Mouse (Mus musculus) CH12.LX (cell line): ENCODE measurements around the gene Inpp4b. TPM values are rescaled to one million over a fixed set of nuclear protein-coding genes. Genes with fewer than 3 reads are reported as not detected.

ENCODE experiments used
- DNase-seq: peaks from one replicate; pipeline ENCODE4 v3.0.0-alpha.2; 2013; ENCODE audit errors: extremely low read depth
- H3K27ac ChIP-seq: 2 replicates; pipeline ENCODE4 v1.5.1; 2012; ENCODE audit warnings: low read depth, mild to moderate bottlenecking, control low read depth, moderate library complexity; ENCODE audit not compliant: insufficient read depth
- H3K27me3 ChIP-seq: replicated peaks from 2 replicates; pipeline ENCODE3; 2012; ENCODE audit warnings: inconsistent platforms
- H3K36me3 ChIP-seq, 2 experiments: replicated peaks in 1 of 2; 2 replicates each; pipeline versions ENCODE3 to v1.6.1; 2012; ENCODE audit warnings: inconsistent platforms in 1 of 2, low read length in 1 of 2, mild to moderate bottlenecking in 1 of 2, mixed read lengths in 1 of 2, moderate library complexity in 1 of 2; ENCODE audit not compliant: control insufficient read depth in 1 of 2, insufficient read depth in 1 of 2
- H3K4me1 ChIP-seq, 2 experiments: 2 replicates each; pipeline ENCODE4 v1.6.1; 2012; ENCODE audit warnings: inconsistent platforms in 1 of 2, moderate library complexity in 1 of 2; ENCODE audit not compliant: insufficient read depth in 2 of 2, control insufficient read depth in 1 of 2
- H3K4me2 ChIP-seq: 2 replicates; pipeline ENCODE4 v1.6.1; 2012; ENCODE audit warnings: low read depth, mild to moderate bottlenecking, control low read depth; ENCODE audit not compliant: poor library complexity, insufficient read depth, severe bottlenecking
- H3K4me3 ChIP-seq, 3 experiments: fragments of 150-350 bp in 1 of 3; sonication (generic) in 1 of 3; replicated peaks in 1 of 3; 2 replicates each; pipeline versions ENCODE3 to v1.5.1; 2011 to 2012; ENCODE audit warnings: low read depth in 2 of 3, low read length in 2 of 3, mild to moderate bottlenecking in 2 of 3, moderate library complexity in 2 of 3, control low read depth in 1 of 3, improper control_type of control experiment in 1 of 3, inconsistent platforms in 1 of 3, mixed read lengths in 1 of 3; ENCODE audit not compliant: poor library complexity in 1 of 3
- H3K79me2 ChIP-seq: replicated peaks from 2 replicates; pipeline ENCODE4 v1.6.1; 2012; ENCODE audit warnings: mild to moderate bottlenecking, moderate library complexity; ENCODE audit not compliant: control insufficient read depth, poor library complexity, insufficient read depth, severe bottlenecking; ENCODE audit errors: extremely low read depth
- H3K9ac ChIP-seq: 2 replicates; pipeline ENCODE4 v1.6.1; 2012; ENCODE audit warnings: low read depth, mild to moderate bottlenecking, control low read depth, moderate library complexity; ENCODE audit not compliant: insufficient read depth
- H3K9me3 ChIP-seq: replicated peaks from 2 replicates; pipeline ENCODE3; 2012; ENCODE audit warnings: low read length, inconsistent platforms, mixed read lengths
- CHD1 ChIP-seq: IDR thresholded peaks from 2 replicates; pipeline ENCODE4 v1.6.1; 2012; ENCODE audit warnings: low read depth, low read length, improper control_type of control experiment, inconsistent platforms
- CHD2 ChIP-seq: IDR thresholded peaks from 2 replicates; pipeline ENCODE4 v1.6.1; 2011; ENCODE audit warnings: low read length, improper control_type of control experiment
- CTCF ChIP-seq, 2 experiments: IDR thresholded peaks in 1 of 2; conservative IDR thresholded peaks in 1 of 2; 2 replicates each; pipeline ENCODE4 v1.5.1; 2011 to 2012; ENCODE audit warnings: low read depth in 2 of 2, low read length in 2 of 2, improper control_type of control experiment in 1 of 2, inconsistent platforms in 1 of 2, mild to moderate bottlenecking in 1 of 2, moderate library complexity in 1 of 2
- E2F4 ChIP-seq: IDR thresholded peaks from 2 replicates; pipeline ENCODE4 v1.6.1; 2011; ENCODE audit warnings: low read depth, low read length, improper control_type of control experiment; ENCODE audit not compliant: insufficient replicate concordance
- ELF1 ChIP-seq: IDR thresholded peaks from 2 replicates; pipeline ENCODE4 v1.6.1; 2014; ENCODE audit warnings: low read depth, mild to moderate bottlenecking, inconsistent platforms, low read length, improper control_type of control experiment
- ETS1 ChIP-seq: conservative IDR thresholded peaks from 2 replicates; pipeline ENCODE4 v1.6.1; 2012; ENCODE audit warnings: low read depth, mild to moderate bottlenecking, inconsistent platforms, low read length, improper control_type of control experiment, moderate library complexity
- GABPA ChIP-seq: IDR thresholded peaks from 2 replicates; pipeline ENCODE4 v1.6.1; 2012; ENCODE audit warnings: low read depth, low read length, improper control_type of control experiment, inconsistent platforms; ENCODE audit not compliant: insufficient replicate concordance
- HCFC1 ChIP-seq: IDR thresholded peaks from 2 replicates; pipeline ENCODE4 v1.6.1; 2012; ENCODE audit warnings: low read depth, mild to moderate bottlenecking, inconsistent platforms, low read length, improper control_type of control experiment
- JUND ChIP-seq: conservative IDR thresholded peaks from 2 replicates; pipeline ENCODE4 v1.6.1; 2011; ENCODE audit warnings: low read depth, low read length, improper control_type of control experiment
- MAFK ChIP-seq: IDR thresholded peaks from 2 replicates; pipeline ENCODE4 v1.6.1; 2011; ENCODE audit warnings: low read length, improper control_type of control experiment; ENCODE audit not compliant: insufficient replicate concordance
- MAX ChIP-seq: IDR thresholded peaks from 2 replicates; pipeline ENCODE4 v1.6.1; 2011; ENCODE audit warnings: low read length, improper control_type of control experiment
- MAZ ChIP-seq: IDR thresholded peaks from 2 replicates; pipeline ENCODE4 v1.6.1; 2012; ENCODE audit warnings: low read depth, mild to moderate bottlenecking, inconsistent platforms, low read length, improper control_type of control experiment, moderate library complexity
- MEF2A ChIP-seq: IDR thresholded peaks from 2 replicates; pipeline ENCODE4 v1.6.1; 2014; ENCODE audit warnings: low read depth, mild to moderate bottlenecking, inconsistent platforms, low read length, improper control_type of control experiment, borderline replicate concordance
- MXI1 ChIP-seq: IDR thresholded peaks from 2 replicates; pipeline ENCODE4 v1.6.1; 2011; ENCODE audit warnings: mild to moderate bottlenecking, low read depth, low read length, improper control_type of control experiment
- NELFE ChIP-seq: IDR thresholded peaks from 2 replicates; pipeline ENCODE4 v1.6.1; 2011; ENCODE audit warnings: low read depth, low read length, improper control_type of control experiment
- NRF1 ChIP-seq: IDR thresholded peaks from 2 replicates; pipeline ENCODE4 v1.6.1; 2014; ENCODE audit warnings: low read depth, mild to moderate bottlenecking, inconsistent platforms, low read length, improper control_type of control experiment, moderate library complexity
- PAX5 ChIP-seq: IDR thresholded peaks from 2 replicates; pipeline ENCODE4 v1.6.1; 2012; ENCODE audit warnings: low read length, inconsistent platforms, mixed read lengths
- POLR2A ChIP-seq: IDR thresholded peaks from 2 replicates; pipeline ENCODE4 v1.6.1; 2011; ENCODE audit warnings: low read depth, mild to moderate bottlenecking, improper control_type of control experiment, low read length
- POLR2AphosphoS2 ChIP-seq: IDR thresholded peaks from 2 replicates; pipeline ENCODE4 v1.6.1; 2011; ENCODE audit warnings: low read depth, low read length, improper control_type of control experiment
- SIN3A ChIP-seq: IDR thresholded peaks from 2 replicates; pipeline ENCODE4 v1.6.1; 2012; ENCODE audit warnings: low read length, improper control_type of control experiment, inconsistent platforms
- SMC3 ChIP-seq: IDR thresholded peaks from 2 replicates; pipeline ENCODE4 v1.6.1; 2011; ENCODE audit warnings: low read depth, low read length, improper control_type of control experiment
- TCF12 ChIP-seq: IDR thresholded peaks from 2 replicates; pipeline ENCODE4 v1.6.1; 2014; ENCODE audit warnings: low read depth, mild to moderate bottlenecking, inconsistent platforms, low read length, improper control_type of control experiment
- UBTF ChIP-seq: IDR thresholded peaks from 2 replicates; pipeline ENCODE4 v1.6.1; 2012; ENCODE audit warnings: low read depth, mild to moderate bottlenecking, inconsistent platforms, low read length, improper control_type of control experiment, moderate library complexity
- USF1 ChIP-seq: IDR thresholded peaks from 2 replicates; pipeline ENCODE4 v1.6.1; 2014; ENCODE audit warnings: low read depth, mild to moderate bottlenecking, inconsistent platforms, low read length, improper control_type of control experiment
- ZC3H11A ChIP-seq: IDR thresholded peaks from 2 replicates; pipeline ENCODE4 v1.6.1; 2012; ENCODE audit warnings: low read depth, mild to moderate bottlenecking, inconsistent platforms, low read length, improper control_type of control experiment
- ZKSCAN1 ChIP-seq: IDR thresholded peaks from 2 replicates; pipeline ENCODE4 v1.6.1; 2012; ENCODE audit warnings: low read depth, inconsistent platforms, low read length, improper control_type of control experiment, borderline replicate concordance
- ZMIZ1 ChIP-seq: IDR thresholded peaks from 2 replicates; pipeline ENCODE4 v1.6.1; 2012; ENCODE audit warnings: low read depth, mild to moderate bottlenecking, inconsistent platforms, low read length, improper control_type of control experiment
- ZNF384 ChIP-seq: IDR thresholded peaks from 2 replicates; pipeline ENCODE4 v1.6.1; 2012; ENCODE audit warnings: low read depth, low read length, improper control_type of control experiment, inconsistent platforms
- dilution Hi-C: fragments of 300-500 bp; cut with MboI; formaldehyde crosslinking; loops from 2 replicates; pipeline ENCODE4 v1.14.3; 2020; ENCODE audit warnings: low sequenced_read_pairs; ENCODE audit not compliant: extremely low pct_unique_long_range_greater_than_20kb, extremely low pct_ligation_motif_present
- in situ Hi-C: fragments of 300-500 bp; cut with MboI; formaldehyde crosslinking; loops from 3 replicates; pipeline ENCODE4 v1.14.3; 2019; ENCODE audit warnings: low sequenced_read_pairs, low pct_ligation_motif_present, low pct_unique_long_range_greater_than_20kb, mixed read lengths
- polyA plus RNA-seq: library from polyadenylated mRNA; unstranded; fragments of >175 nt; gene quantifications from 2 replicates; pipeline ENCODE4 v1.2.1, GENCODE M21; 2012; ENCODE audit warnings: low read depth; ENCODE audit not compliant: insufficient read length
- total RNA-seq, 2 experiments: library from RNA; depleted of rRNA; stranded (reverse); fragments of 300-350 nt in 1 of 2; fragments of >200 nt in 1 of 2; gene quantifications; 2 replicates each; pipeline ENCODE4 v1.2.3; 2012 to 2014

The Inpp4b gene
- total and polyA plus RNA-seq, 3 experiments = 3.0 to 4.9 (median 3.4) TPM

DNA sequence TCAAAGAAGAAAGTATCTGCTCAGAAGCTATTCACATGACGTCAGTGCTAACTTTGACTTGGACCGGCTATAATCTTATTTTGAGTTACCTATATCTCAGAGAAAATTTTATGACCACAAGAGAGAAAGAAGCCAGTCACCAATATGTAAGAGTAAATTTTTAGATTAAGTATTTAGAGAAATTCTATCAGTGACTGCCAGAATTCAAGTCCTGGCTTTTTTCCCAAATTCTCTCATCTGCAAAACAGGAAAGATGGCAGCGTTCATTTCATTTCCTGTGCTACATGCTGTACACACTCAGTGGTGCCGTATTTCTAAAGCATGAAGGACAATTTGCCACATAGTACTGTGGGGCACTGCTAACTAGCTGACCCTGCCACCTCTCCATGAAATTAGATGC is 256.9 kb downstream of the Inpp4b start:
- in situ Hi-C loops = no loop called here
- H3K27ac ChIP-seq = no peak overlapping the region
- no peaks in the 10 kb centered on the region for H3K9me3 ChIP-seq
- H3K36me3 ChIP-seq = no peaks in the 10 kb centered on the region
- no peak overlapping the region for H3K4me3 ChIP-seq
- H3K4me1 ChIP-seq = no peaks in the 10 kb centered on the region
- TF ChIP-seq NELFE (no peak), ZC3H11A (no peak), ETS1 (no peak), NRF1 (no peak), E2F4 (no peak), ELF1 (no peak), GABPA (no peak), CHD1 (no peak), UBTF (no peak), CHD2 (no peak), ZKSCAN1 (no peak), MEF2A (no peak), CTCF (conservative IDR thresholded peaks at IDR 0.05 in 1 of 2, IDR thresholded peaks at IDR 0.05 in 1 of 2; ENCODE audit: low read depth in 2 of 2, low read length in 2 of 2) (no peak), PAX5 (no peak), ZNF384 (no peak), POLR2AphosphoS2 (no peak), JUND (no peak), SMC3 (no peak), HCFC1 (no peak), MXI1 (no peak)
- TF ChIP-seq, all 38 proteins: peak for 0
- dilution Hi-C loops = no loop called here
- H3K9ac ChIP-seq = no peak overlapping the region
- H3K79me2 ChIP-seq = no peaks in the 10 kb centered on the region
- no peak for DNase-seq
- H3K27me3 ChIP-seq = no peaks in the 10 kb centered on the region
- no peak overlapping the region for H3K4me2 ChIP-seq

DNA sequence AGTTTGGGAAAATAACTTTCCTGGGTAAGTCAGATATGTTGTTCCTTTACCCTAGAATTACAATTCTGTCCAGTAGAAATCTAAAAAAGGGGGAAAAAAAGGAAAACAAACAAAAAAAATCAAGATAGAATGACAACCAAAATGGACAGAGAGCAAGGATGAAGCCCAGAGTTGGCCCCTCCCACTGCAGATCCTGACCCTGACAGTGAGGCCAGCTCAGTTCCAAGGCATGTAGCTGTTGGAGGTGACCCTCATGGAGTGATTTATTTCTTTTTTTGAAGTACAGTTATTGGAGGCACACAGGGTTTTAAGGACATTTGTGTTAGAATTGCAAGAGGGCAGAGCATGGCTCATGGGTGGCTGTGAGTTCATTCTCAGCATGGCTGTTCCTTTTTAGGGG is 258.8 kb downstream of the Inpp4b start:
- no peak for TF ChIP-seq ELF1
- TF ChIP-seq MAZ = no peak
- no peak for TF ChIP-seq MAFK
- TF ChIP-seq GABPA = no peak
- TF ChIP-seq MAX = no peak
- TF ChIP-seq ZC3H11A = no peak
- no peak for TF ChIP-seq SIN3A
- no peak for TF ChIP-seq ZMIZ1
- TF ChIP-seq TCF12 = no peak
- TF ChIP-seq POLR2AphosphoS2 = no peak
- TF ChIP-seq ZKSCAN1 = no peak
- no peak for TF ChIP-seq MEF2A
- TF ChIP-seq POLR2A = no peak
- no peak for TF ChIP-seq E2F4
- TF ChIP-seq USF1 = no peak
- TF ChIP-seq, all 38 proteins: peak for 0
- Histone ChIP-seq H3K27me3 (no peaks in the 10 kb centered on the region), H3K36me3 (no peaks in the 10 kb centered on the region), H3K9ac (no peak overlapping the region), H3K27ac (no peak overlapping the region), H3K4me1 (no peaks in the 10 kb centered on the region), H3K4me3 (no peak overlapping the region), H3K79me2 (no peaks in the 10 kb centered on the region), H3K4me2 (no peak overlapping the region), H3K9me3 (no peaks in the 10 kb centered on the region)
- in situ Hi-C loops (loop anchor here (25.0 kb wide), 1 partner anchor 239 kb away; no protein-coding TSS in a partner anchor), dilution Hi-C loops (no loop called here)
- no peak for DNase-seq
